Mouse (Mus musculus) cerebellum, adult 18-20 months (tissue): ENCODE results near the gene B4galt2.
A peak's percentile ranks its signal among the peaks of the same experiment; 100 is the strongest.

ENCODE experiments used
- DNase-seq, 2 experiments: peaks; one replicate each; pipeline ENCODE4 v3.0.0; 2021

B4galt2 gene

DNA sequence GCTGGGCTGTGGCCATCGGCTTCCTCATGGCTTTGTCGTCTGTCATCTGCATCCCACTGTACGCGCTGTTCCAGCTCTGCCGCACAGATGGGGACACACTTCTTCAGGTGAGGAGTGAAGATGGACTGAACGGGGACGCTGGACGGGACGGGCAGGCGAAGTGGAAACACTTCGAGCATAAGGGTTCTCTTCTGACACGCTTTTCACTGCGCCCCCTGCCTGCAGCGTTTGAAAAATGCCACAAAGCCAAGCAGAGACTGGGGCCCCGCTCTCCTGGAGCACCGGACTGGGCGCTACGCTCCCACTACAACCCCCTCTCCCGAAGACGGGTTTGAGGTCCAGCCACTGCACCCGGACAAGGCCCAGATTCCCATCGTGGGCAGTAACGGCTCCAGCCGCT, 15.5 kb downstream of the B4galt2 start:
- peak; percentile 56 to 59 for DNase-seq

DNA sequence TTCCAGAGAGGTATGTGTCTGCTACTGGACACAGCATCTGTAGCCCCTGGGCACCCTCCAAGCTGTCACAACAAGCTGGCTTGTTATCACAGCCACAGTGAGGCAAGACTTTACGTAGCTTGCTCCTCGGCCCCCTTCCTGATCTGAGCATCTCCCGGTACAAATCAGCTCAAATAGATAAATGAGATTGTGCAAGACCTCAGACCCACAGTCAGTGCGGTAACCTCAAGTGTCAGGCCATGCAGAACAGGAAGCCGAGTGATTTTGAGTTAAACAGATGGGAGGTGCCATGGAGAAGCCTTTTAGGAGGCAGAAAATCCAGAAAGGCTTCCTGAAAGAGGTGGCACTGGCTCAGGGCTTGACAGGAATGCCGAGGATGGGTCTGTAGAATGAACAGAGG, 16.3 kb downstream of the B4galt2 start:
- no peak for DNase-seq

DNA sequence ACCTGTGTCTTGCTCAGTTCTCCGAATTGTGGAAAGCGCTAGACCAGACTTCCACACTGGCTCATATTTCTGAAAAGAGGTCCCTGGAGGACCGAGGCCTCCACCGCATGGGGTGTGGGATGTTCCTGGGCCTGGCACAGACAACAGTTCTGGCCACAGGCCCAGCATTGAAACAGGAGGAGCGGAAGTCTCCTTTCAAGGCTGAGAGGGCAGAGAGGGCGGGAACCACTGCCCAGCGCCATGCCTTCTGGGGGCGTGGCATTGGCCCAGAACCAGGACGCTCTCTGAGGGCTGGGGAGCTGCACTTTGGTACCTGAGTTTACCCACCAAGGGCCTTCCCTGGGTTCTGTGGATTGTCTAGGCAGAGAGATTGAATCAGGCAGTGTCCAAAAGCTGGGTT, 17.2 kb downstream of the B4galt2 start:
- peak; percentile 33 to 35 for DNase-seq

DNA sequence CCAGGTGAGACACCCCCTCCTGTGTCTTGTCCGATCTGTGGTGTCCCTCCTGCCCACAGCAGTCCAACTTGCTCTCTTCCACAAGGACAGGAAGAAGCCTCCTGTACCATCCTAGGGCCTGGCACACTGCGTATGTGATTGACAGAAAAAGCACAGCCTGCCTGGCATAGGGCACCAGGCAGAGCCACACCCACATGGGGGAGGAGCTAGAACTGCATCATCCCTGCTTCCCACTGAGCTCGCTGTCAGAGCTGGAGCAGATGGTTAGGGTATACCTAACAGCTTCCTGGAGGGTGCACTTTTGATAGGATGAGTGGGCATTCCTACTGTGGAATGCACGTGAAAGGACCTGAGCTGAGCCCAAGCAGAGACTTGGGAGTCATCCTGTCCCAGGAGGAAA, 20.5 kb downstream of the B4galt2 start:
- no peak for DNase-seq

GRCm38 (mm10) chr4:117860570-117860969, 22.7 kb downstream of the B4galt2 start:
- no peak for DNase-seq

- DNase-seq, result peak; percentile 66 to 69
Observed at GRCm38 (mm10) chr4:117858794-117859193, 24.5 kb downstream of the B4galt2 start.

- DNase-seq, result peak in 1 of 2 experiments; percentile 37
Observed at GRCm38 (mm10) chr4:117855146-117855545, 28.1 kb downstream of the B4galt2 start.

- no peak for DNase-seq
Observed at GRCm38 (mm10) chr4:117852152-117852868, 31.0 kb downstream of the B4galt2 start.

- DNase-seq, result no peak
Observed at GRCm38 (mm10) chr4:117850871-117851270, 32.4 kb downstream of the B4galt2 start.

- DNase-seq, result peak in 1 of 2 experiments; percentile 38
Observed at GRCm38 (mm10) chr4:117850176-117850575, 33.1 kb downstream of the B4galt2 start.

DNA sequence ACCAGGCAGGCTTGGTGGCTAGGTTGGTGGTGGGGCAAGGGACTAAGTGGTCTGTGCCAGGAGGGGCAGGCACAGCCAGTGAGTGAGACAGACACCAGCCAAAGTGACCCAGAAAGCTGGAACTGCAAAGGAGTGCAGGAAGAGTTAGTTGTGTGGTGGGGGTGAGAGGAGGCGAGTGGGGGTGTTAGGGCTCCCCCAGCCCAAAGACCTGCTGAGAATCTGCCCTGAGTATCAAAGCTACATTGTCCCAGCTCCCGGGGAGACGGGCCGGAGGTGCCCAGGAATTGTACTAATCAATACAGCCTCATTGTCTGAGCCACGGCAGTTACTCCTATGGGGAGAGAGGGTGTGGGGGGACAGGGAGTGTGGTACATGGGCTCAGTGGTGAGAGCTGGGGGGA, 33.8 kb downstream of the B4galt2 start:
- no peak for DNase-seq

- DNase-seq, result no peak
Observed at GRCm38 (mm10) chr4:117849063-117849462, 34.2 kb downstream of the B4galt2 start.

- DNase-seq, result no peak
Observed at GRCm38 (mm10) chr4:117847011-117847410, 36.3 kb downstream of the B4galt2 start.

- no peak for DNase-seq
Observed at GRCm38 (mm10) chr4:117846261-117846660, 37.0 kb downstream of the B4galt2 start.

DNA sequence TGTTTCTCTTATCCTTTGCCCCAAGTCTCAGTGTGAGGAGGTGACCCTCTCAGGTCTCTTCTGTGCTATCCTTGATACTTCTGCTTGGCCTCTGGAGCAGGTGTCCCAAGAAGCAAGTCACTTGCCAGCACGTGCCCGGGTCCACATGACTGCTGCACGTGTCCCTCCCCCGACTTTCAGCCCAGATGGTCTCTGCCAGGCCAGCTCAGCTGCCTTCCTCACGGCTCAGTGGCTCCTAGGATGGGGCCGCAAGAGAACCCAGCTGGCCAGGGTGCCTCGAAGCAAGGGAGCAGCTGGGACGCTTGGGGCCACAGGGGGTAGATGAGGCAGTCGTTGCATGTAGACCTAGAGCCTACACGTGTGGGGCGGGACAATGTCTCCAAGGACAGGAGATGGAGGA, 38.0 kb downstream of the B4galt2 start:
- DNase-seq, result no peak

GRCm38 (mm10) chr4:117844467-117844866, 38.8 kb downstream of the B4galt2 start:
- no peak for DNase-seq

DNA sequence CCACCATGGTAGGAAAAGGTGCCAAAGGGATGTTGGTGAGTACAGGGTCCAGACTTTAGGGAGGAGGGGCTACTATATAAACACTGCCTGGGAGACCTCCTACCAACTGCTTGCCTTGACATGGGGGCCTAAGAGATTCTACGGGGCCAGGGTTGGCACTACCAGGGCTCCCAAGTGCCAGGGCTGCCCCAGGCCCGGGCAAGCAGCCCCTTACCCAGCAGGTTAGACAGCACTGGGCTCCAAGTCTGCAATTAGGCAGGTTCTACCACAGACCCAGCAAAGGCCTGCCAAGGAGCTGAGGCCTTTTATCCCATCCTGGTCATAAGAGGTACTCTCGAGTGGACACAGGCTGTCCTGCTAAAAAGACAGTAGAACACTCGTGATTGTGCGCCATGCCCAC, 40.2 kb downstream of the B4galt2 start:
- no peak for DNase-seq

GRCm38 (mm10) chr4:117841566-117841965, 41.7 kb downstream of the B4galt2 start:
- no peak for DNase-seq

GRCm38 (mm10) chr4:117840821-117841220, 42.5 kb downstream of the B4galt2 start:
- DNase-seq, result no peak

DNA sequence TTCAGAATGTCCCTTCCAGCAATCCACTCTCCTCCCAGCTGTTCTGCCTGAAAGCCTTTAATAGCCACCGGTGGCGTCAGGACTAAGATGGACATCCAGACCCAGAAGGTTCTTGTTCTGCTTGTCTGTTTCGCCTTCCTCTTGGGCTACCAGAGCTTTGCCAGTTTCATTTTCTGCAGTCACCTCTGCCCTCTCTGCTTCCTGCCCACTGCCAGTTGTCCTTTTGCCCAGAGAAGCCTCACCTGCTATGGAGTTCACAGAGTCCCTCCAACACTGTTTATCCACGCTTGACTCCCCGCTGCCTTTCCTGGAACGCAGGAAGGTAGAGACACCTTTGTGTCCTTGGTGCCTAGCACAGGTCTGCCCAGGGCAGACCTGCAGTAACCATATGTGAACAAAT, 43.9 kb downstream of the B4galt2 start:
- no peak for DNase-seq

GRCm38 (mm10) chr4:117837271-117837670, 46.0 kb downstream of the B4galt2 start:
- no peak for DNase-seq

GRCm38 (mm10) chr4:117836204-117836767, 47.0 kb downstream of the B4galt2 start:
- peak; percentile 89 to 93 for DNase-seq

- DNase-seq, result peak; percentile 48 to 68
Observed at GRCm38 (mm10) chr4:117835531-117836111, 47.7 kb downstream of the B4galt2 start.

GRCm38 (mm10) chr4:117834845-117835530, 48.3 kb downstream of the B4galt2 start:
- DNase-seq, result peak; percentile 59 to 61
